In genomic region chr6:65140750-65141243, GRCm38 (mm10) we compare ENCODE assay signal across 15 mouse cellular contexts. TPM values are rescaled to one million over a fixed set of nuclear protein-coding genes. Genes with fewer than 3 reads are reported as not detected.
A peak's percentile ranks its signal among the peaks of the same experiment; 100 is the strongest.
DNase-seq lines count a peak whose midpoint lies in the region; ATAC-seq and TF ChIP-seq lines count a peak whose summit lies in the region.
"Had no signal": no experiment of that assay in that cellular context is flagged by ENCODE, and none has a peak within 500 bp of the region (broad histone marks: within the 10 kb centered on the region; RNA-seq: fewer than 3 reads in every experiment).

No protein-coding gene starts in this region.

- no peak for TF ChIP-seq POLR2A in kidney, adult 2 months (IDR thresholded peaks at IDR 0.05; ENCODE audit: low read depth, low read length)

- H3K36me3 ChIP-seq in kidney, adult 2 months (ENCODE audit: control insufficient read depth, insufficient read depth, low read length) = no peaks in the 10 kb centered on the region
- H3K36me3 ChIP-seq: embryonic facial prominence, embryonic 13.5 days; heart, embryonic 13.5 days; limb, embryonic 13.5 days had no signal

- 20% methylated on average over 6 of the region's 6 CpGs for WGBS in kidney, adult 2 months

- peak; percentile 19 for DNase-seq in kidney, adult 2 months
- no peak for DNase-seq in kidney, adult 18-20 months
- peak; percentile 45 to 47 for DNase-seq in B cell, adult 2 months
- DNase-seq in T-cell, adult 2 months (ENCODE audit: low spot score) = peak; percentile 52
- DNase-seq in embryo, embryonic 10 days (ENCODE audit: low spot score) = no peak
- no peak for DNase-seq in right cerebral cortex, postnatal 4 days
- DNase-seq in spleen, postnatal 10 days (ENCODE audit: low spot score in 2 of 2) = no peak
- DNase-seq: adrenal gland, adult 8-10 months; cerebellum, adult 2 months; lung, embryonic 14.5 days had no signal

- peak; percentile 12; the same call in 1 of the 2 replicates for ATAC-seq in megakaryocyte progenitor cell, adult 5-6 weeks (replicated peaks; ENCODE audit: poor library complexity)

- H3K27ac ChIP-seq in kidney, adult 2 months (ENCODE audit: insufficient read depth, low read depth, low read length) = no peak overlapping the region
- H3K27ac ChIP-seq: embryonic facial prominence, embryonic 13.5 days; heart, embryonic 13.5 days; limb, embryonic 13.5 days had no signal

- no peaks in the 10 kb centered on the region for H3K27me3 ChIP-seq in kidney, adult 2 months (replicated peaks; ENCODE audit: control insufficient read depth, insufficient read depth, low read length)
- H3K27me3 ChIP-seq: embryonic facial prominence, embryonic 13.5 days; heart, embryonic 13.5 days; limb, embryonic 13.5 days had no signal

- no peak for TF ChIP-seq CTCF in kidney, adult 2 months (conservative IDR thresholded peaks at IDR 0.05; ENCODE audit: insufficient read depth, insufficient read length, low read depth, low read length)

- H3K4me1 ChIP-seq in kidney, adult 2 months (ENCODE audit: control insufficient read depth, insufficient read depth, low read length) = peaks cover 8% of the 10 kb centered on the region; the same call in 1 of the 2 replicates
- H3K4me1 ChIP-seq: embryonic facial prominence, embryonic 13.5 days; heart, embryonic 13.5 days had no signal

- no peak overlapping the region for H3K4me3 ChIP-seq in kidney, adult 2 months (ENCODE audit: insufficient read depth, low read depth, low read length)
- H3K4me3 ChIP-seq: embryonic facial prominence, embryonic 13.5 days; heart, embryonic 13.5 days; limb, embryonic 13.5 days had no signal

RNA-seq across cellular contexts. Expression of gene Hpgds, which starts 3.9 kb away (rescaled TPM):
- 0.34 and 0.83 TPM in 2 replicates for polyA plus RNA-seq in kidney, adult 2 months (2012; rRNA removed)
- total RNA-seq in megakaryocyte progenitor cell, adult 5-6 weeks (2015) = 0.30 and 1.3 TPM in 2 replicates
- 0.37 and 0.84 TPM in 2 replicates for total RNA-seq in megakaryocyte progenitor cell, adult 5-6 weeks (2017)
- total RNA-seq: MEL had no signal

Comparison
In these comparisons a context has a peak if more than half of its experiments do, and no peak if none do; other contexts are left out.
1. DNase-seq: peak in kidney, adult 2 months (single experiment), B cell, adult 2 months (2 of 2) and T-cell, adult 2 months (single experiment); none in kidney, adult 18-20 months (single experiment), embryo, embryonic 10 days (single experiment), right cerebral cortex, postnatal 4 days (single experiment) and spleen, postnatal 10 days (0 of 2).